Mouse (Mus musculus) E14TG2a.4 (cell line): Measurements from ENCODE around the gene Gm3404.
"Not testable (repeated sequence)": the region's sequence is repeated elsewhere in the genome, so short reads cannot be mapped to it uniquely, and the experiment has no call there.

Experiments used
- CTCF ChIP-seq: conservative IDR thresholded peaks from 2 replicates; pipeline ENCODE4 v1.5.1; 2014; ENCODE audit warnings: low read length
- NANOG ChIP-seq: IDR thresholded peaks from 2 replicates; pipeline ENCODE4 v1.6.1; 2014; ENCODE audit warnings: borderline replicate concordance, low read length, mixed read lengths
- POU5F1 ChIP-seq: IDR thresholded peaks from 2 replicates; pipeline ENCODE4 v1.6.1; 2014; ENCODE audit warnings: low read length, borderline replicate concordance

GRCm38 (mm10) chr5:146481665-146482064 lies 43.9 kb upstream of the Gm3404 start, which contains the start of gene Gm6408:
- TF ChIP-seq POU5F1, CTCF, NANOG: not testable (repeated sequence)
